Mouse (Mus musculus): ENCODE results near the gene Cbln3. TPM values are rescaled to one million over a fixed set of nuclear protein-coding genes. Genes with fewer than 3 reads are reported as not detected.
A peak's percentile ranks its signal among the peaks of the same experiment; 100 is the strongest.

Gene Cbln3
- polyA plus RNA-seq (2014; fragmentation: Nextera tagmentation; extraction: Ambion mirVana) = 0.30 and 0.42 TPM in 2 replicates

DNA sequence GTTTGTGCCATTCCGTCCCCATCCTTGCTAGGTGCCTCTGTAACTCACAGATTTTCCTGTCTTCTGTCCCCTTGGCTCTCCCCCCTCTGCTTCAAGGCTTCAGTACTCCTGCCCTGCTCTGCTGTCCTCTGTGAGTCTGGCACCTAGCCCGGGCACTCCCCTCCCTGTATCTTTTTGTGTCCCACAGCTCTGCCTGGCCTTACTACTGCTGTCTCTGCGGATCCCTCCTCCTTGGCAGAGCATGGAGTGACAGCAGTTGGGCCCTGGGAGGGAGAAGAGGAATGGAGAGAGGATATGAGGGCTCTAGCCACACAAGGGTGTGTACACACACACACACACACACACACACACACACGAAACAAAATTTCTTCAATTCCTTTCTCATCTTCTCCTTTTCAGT, at the start of gene Cbln3:
Gene Cbln3, minus strand, starts transcription at position 227 of the 400 bp plus-strand sequence.
- Histone ChIP-seq H3K4me2 (peak within 1 kb of the TSS; percentile 75), H3K4me3 (ENCODE audit: low read depth, low read length) (peak within 1 kb of the TSS; percentile 60), H3K27me3 (ENCODE audit: control insufficient read depth, insufficient read depth, low read length) (no peaks in the 10 kb centered on the region), H3K27ac (ENCODE audit: low read depth, low read length) (peak within 1 kb of the TSS; percentile 94), H3K4me1 (ENCODE audit: control insufficient read depth, insufficient read depth, low read length) (peaks cover 19% of the 10 kb centered on the region), H3K36me3 (ENCODE audit: control insufficient read depth, insufficient read depth, low read length) (peaks cover 14% of the 10 kb centered on the region), H3K9me3 (replicated peaks; ENCODE audit: control insufficient read depth, low read length) (no peaks in the 10 kb centered on the region), H3K9ac (ENCODE audit: low read depth, low read length) (peak within 1 kb of the TSS; percentile 89)
- 30% methylated on average over 4 of the region's 4 CpGs for WGBS (ENCODE audit: insufficient replicate concordance)
- ATAC-seq (replicated peaks; ENCODE audit: insufficient number of reproducible peaks, low FRiP score, low TSS enrichment) = no peak

DNA sequence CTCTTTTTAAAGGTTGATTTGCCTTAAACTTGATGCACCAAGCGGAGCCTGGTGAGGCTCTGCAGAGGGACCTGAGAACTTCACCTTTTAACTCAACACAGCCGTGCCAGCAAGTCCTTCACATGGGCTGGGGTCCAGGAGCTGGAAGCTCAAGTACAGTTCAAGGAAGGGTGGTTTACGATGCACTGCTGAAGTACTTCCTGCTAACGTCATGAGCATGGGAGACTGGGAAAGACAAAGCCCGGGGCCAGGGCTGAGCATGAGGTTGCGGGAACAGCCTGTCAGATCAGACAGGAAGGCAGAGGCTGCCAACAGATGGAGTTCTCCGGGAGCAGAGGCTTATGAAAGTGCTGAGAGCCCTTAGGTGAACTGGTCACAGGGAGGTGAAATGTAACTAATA, 49.4 kb upstream of the Cbln3 start:
- Histone ChIP-seq H3K9ac (ENCODE audit: low read depth, low read length) (0 out of 2 replicates have a peak overlapping the region, but pooled peaks have one; percentile 16), H3K4me3 (ENCODE audit: low read depth, low read length) (no peak overlapping the region), H3K36me3 (ENCODE audit: control insufficient read depth, insufficient read depth, low read length) (no peaks in the 10 kb centered on the region), H3K4me1 (ENCODE audit: control insufficient read depth, insufficient read depth, low read length) (no peaks in the 10 kb centered on the region), H3K4me2 (no peak overlapping the region), H3K27me3 (ENCODE audit: control insufficient read depth, insufficient read depth, low read length) (no peaks in the 10 kb centered on the region), H3K9me3 (replicated peaks; ENCODE audit: control insufficient read depth, low read length) (no peaks in the 10 kb centered on the region), H3K27ac (ENCODE audit: low read depth, low read length) (no peak overlapping the region)
- 33% methylated on average over 7 of the region's 7 CpGs for WGBS (ENCODE audit: insufficient replicate concordance)
- ATAC-seq (replicated peaks; ENCODE audit: insufficient number of reproducible peaks, low FRiP score, low TSS enrichment) = no peak; the same call in 1 of the 2 replicates

DNA sequence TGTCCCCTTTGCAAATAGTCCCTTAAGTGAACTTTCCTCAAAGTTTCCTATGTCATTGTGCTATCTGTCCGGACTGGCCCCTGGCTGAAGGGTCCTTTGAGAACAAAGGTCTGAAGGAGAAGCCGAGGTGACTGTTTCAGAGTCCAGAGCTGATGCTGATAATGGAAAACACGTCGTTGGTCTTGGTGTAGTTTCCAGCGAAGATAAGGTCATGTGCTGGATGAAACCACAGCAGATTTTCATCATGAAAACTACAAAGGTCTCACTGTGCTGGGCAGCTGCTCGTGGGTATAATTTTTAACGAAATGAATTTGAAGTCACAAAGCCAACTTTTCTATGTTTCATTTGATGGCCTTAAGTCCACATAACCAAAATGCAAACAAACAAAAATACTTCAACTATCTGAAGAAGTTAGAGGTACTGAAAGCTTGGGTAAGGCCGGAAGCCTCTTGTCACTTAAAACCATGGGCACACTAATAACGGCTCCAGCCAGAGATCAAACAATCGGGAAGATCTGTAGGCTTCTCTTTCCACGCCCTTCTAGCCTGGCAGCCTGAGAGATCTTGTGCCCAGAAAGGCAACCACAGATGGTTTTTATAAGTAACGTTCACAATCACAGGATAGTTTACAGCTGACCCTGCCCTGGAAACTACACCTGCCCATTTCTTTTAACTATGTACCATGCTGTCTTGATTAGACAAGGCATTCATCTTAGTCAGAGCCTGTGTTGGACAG, 45.2 kb upstream of the Cbln3 start:
- no peak for ATAC-seq (replicated peaks; ENCODE audit: insufficient number of reproducible peaks, low FRiP score, low TSS enrichment)
- no peak overlapping the region for H3K27ac ChIP-seq (ENCODE audit: low read depth, low read length)
- 49% methylated on average over 12 of the region's 12 CpGs for WGBS (ENCODE audit: insufficient replicate concordance)
- H3K27me3 ChIP-seq (ENCODE audit: control insufficient read depth, insufficient read depth, low read length) = no peaks in the 10 kb centered on the region
- no peak overlapping the region for H3K9ac ChIP-seq (ENCODE audit: low read depth, low read length)
- H3K4me3 ChIP-seq (ENCODE audit: low read depth, low read length) = no peak overlapping the region
- no peaks in the 10 kb centered on the region for H3K4me1 ChIP-seq (ENCODE audit: control insufficient read depth, insufficient read depth, low read length)
- H3K9me3 ChIP-seq (replicated peaks; ENCODE audit: control insufficient read depth, low read length) = no peaks in the 10 kb centered on the region
- no peak overlapping the region for H3K4me2 ChIP-seq
- no peaks in the 10 kb centered on the region for H3K36me3 ChIP-seq (ENCODE audit: control insufficient read depth, insufficient read depth, low read length)

GRCm38 (mm10) chr14:55926847-55927246, 42.7 kb upstream of the Cbln3 start:
- Histone ChIP-seq H3K27ac (ENCODE audit: low read depth, low read length) (no peak overlapping the region), H3K9me3 (replicated peaks; ENCODE audit: control insufficient read depth, low read length) (no peaks in the 10 kb centered on the region)
- 69% methylated on average over 4 of the region's 4 CpGs for WGBS (ENCODE audit: insufficient replicate concordance)

DNA sequence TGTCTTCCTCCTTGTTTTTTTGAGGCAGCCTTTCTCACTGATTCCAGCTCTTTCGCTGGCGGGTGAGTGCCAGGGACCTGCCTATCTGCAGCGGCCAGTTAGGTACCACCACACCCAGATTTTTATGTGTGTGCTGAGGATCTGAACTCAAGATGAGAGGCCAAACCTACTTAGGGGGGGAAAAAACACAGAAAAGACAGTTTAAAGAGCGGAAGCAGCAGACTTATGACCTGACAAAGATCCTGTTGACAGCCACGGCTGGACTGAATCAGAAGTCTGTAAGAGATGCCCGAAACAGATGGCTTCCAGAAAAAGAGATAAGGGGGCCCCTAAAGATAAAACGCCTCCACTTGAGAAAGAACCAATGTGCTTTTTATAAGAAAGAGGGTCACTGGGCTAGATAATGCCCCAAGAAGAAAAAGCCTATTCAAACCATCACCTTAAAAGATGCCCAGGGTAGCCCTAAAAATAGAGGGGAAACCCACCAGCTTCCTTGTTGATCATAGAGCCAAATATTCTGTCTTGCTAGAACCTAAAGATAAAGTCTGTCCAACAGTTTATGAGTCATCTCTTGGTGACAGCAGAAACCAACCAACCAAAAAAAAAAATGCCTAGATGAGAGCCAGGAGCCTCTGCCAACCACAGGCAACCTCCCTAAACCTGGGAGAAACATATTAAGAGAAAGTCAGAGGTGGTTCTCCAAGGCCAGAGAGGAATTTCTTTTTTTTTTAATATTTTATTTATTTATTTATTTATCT, 38.5 kb upstream of the Cbln3 start:
- WGBS (ENCODE audit: insufficient replicate concordance) = 20% methylated on average over 7 of the region's 7 CpGs
- no peak for ATAC-seq (replicated peaks; ENCODE audit: insufficient number of reproducible peaks, low FRiP score, low TSS enrichment)
- 0 out of 2 replicates have a peak overlapping the region, but pooled peaks have one; percentile 10 for H3K9ac ChIP-seq (ENCODE audit: low read depth, low read length)
- no peak overlapping the region for H3K4me3 ChIP-seq (ENCODE audit: low read depth, low read length)
- no peak overlapping the region for H3K27ac ChIP-seq (ENCODE audit: low read depth, low read length)
- no peaks in the 10 kb centered on the region for H3K36me3 ChIP-seq (ENCODE audit: control insufficient read depth, insufficient read depth, low read length)
- no peaks in the 10 kb centered on the region for H3K9me3 ChIP-seq (replicated peaks; ENCODE audit: control insufficient read depth, low read length)
- H3K4me1 ChIP-seq (ENCODE audit: control insufficient read depth, insufficient read depth, low read length) = no peaks in the 10 kb centered on the region
- no peaks in the 10 kb centered on the region for H3K27me3 ChIP-seq (ENCODE audit: control insufficient read depth, insufficient read depth, low read length)
- no peak overlapping the region; the same call in 1 of the 2 replicates for H3K4me2 ChIP-seq

More at GRCm38 (mm10) chr14:55926847-55927246, 42.7 kb upstream of the Cbln3 start:
- H3K4me1 ChIP-seq (ENCODE audit: control insufficient read depth, insufficient read depth, low read length) = no peaks in the 10 kb centered on the region
- H3K4me2 ChIP-seq = no peak overlapping the region
- ATAC-seq (replicated peaks; ENCODE audit: insufficient number of reproducible peaks, low FRiP score, low TSS enrichment) = no peak
- no peak overlapping the region for H3K4me3 ChIP-seq (ENCODE audit: low read depth, low read length)
- no peak overlapping the region for H3K9ac ChIP-seq (ENCODE audit: low read depth, low read length)
- H3K27me3 ChIP-seq (ENCODE audit: control insufficient read depth, insufficient read depth, low read length) = no peaks in the 10 kb centered on the region
- H3K36me3 ChIP-seq (ENCODE audit: control insufficient read depth, insufficient read depth, low read length) = no peaks in the 10 kb centered on the region

GRCm38 (mm10) chr14:55918240-55919082, 34.3 kb upstream of the Cbln3 start:
- Histone ChIP-seq H3K4me2 (no peak overlapping the region), H3K4me1 (ENCODE audit: control insufficient read depth, insufficient read depth, low read length) (no peaks in the 10 kb centered on the region), H3K9me3 (replicated peaks; ENCODE audit: control insufficient read depth, low read length) (no peaks in the 10 kb centered on the region), H3K4me3 (ENCODE audit: low read depth, low read length) (no peak overlapping the region), H3K36me3 (ENCODE audit: control insufficient read depth, insufficient read depth, low read length) (no peaks in the 10 kb centered on the region), H3K27ac (ENCODE audit: low read depth, low read length) (no peak overlapping the region), H3K27me3 (ENCODE audit: control insufficient read depth, insufficient read depth, low read length) (no peaks in the 10 kb centered on the region), H3K9ac (ENCODE audit: low read depth, low read length) (no peak overlapping the region)
- no peak for ATAC-seq (replicated peaks; ENCODE audit: insufficient number of reproducible peaks, low FRiP score, low TSS enrichment)
- WGBS (ENCODE audit: insufficient replicate concordance) = 36% methylated on average over 14 of the region's 14 CpGs

DNA sequence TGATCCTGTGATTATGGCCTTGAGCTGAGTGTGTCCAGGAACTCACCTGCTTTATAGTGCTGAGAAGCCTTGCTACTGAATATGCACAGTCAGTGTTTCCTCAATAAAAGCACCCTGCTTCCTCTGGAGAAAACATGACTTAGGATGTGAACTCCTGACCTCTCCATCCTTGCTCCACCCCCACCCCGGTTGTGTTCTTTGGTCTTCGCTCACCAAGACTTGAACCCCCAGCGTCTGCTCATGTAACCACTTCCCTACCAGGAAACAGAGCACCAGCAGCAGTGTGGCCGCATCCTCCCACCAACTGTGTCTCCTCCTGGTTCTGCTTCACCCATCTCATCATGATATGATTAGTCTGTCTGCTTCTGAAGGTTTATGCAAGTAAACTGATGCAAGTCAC, 29.2 kb upstream of the Cbln3 start:
- H3K4me2 ChIP-seq = no peak overlapping the region
- WGBS (ENCODE audit: insufficient replicate concordance) = 49% methylated on average over 4 of the region's 4 CpGs
- H3K36me3 ChIP-seq (ENCODE audit: control insufficient read depth, insufficient read depth, low read length) = no peaks in the 10 kb centered on the region
- H3K9me3 ChIP-seq (replicated peaks; ENCODE audit: control insufficient read depth, low read length) = no peaks in the 10 kb centered on the region
- H3K4me1 ChIP-seq (ENCODE audit: control insufficient read depth, insufficient read depth, low read length) = no peaks in the 10 kb centered on the region
- H3K9ac ChIP-seq (ENCODE audit: low read depth, low read length) = no peak overlapping the region
- no peak for ATAC-seq (replicated peaks; ENCODE audit: insufficient number of reproducible peaks, low FRiP score, low TSS enrichment)
- no peaks in the 10 kb centered on the region for H3K27me3 ChIP-seq (ENCODE audit: control insufficient read depth, insufficient read depth, low read length)
- H3K4me3 ChIP-seq (ENCODE audit: low read depth, low read length) = no peak overlapping the region
- no peak overlapping the region for H3K27ac ChIP-seq (ENCODE audit: low read depth, low read length)

GRCm38 (mm10) chr14:55905518-55905917, 21.3 kb upstream of the Cbln3 start:
- no peak overlapping the region for H3K9ac ChIP-seq (ENCODE audit: low read depth, low read length)
- H3K27me3 ChIP-seq (ENCODE audit: control insufficient read depth, insufficient read depth, low read length) = no peaks in the 10 kb centered on the region; the same call in 1 of the 2 replicates
- H3K27ac ChIP-seq (ENCODE audit: low read depth, low read length) = no peak overlapping the region
- H3K4me3 ChIP-seq (ENCODE audit: low read depth, low read length) = no peak overlapping the region
- WGBS (ENCODE audit: insufficient replicate concordance) = 14% methylated on average over 1 of the region's 1 CpGs
- ATAC-seq (replicated peaks; ENCODE audit: insufficient number of reproducible peaks, low FRiP score, low TSS enrichment) = no peak
- H3K4me2 ChIP-seq = no peak overlapping the region
- H3K9me3 ChIP-seq (replicated peaks; ENCODE audit: control insufficient read depth, low read length) = no peaks in the 10 kb centered on the region
- no peaks in the 10 kb centered on the region for H3K36me3 ChIP-seq (ENCODE audit: control insufficient read depth, insufficient read depth, low read length)
- no peaks in the 10 kb centered on the region for H3K4me1 ChIP-seq (ENCODE audit: control insufficient read depth, insufficient read depth, low read length)

Measured in heart, embryonic 11.5 days (tissue).